Mouse (Mus musculus): ENCODE data around the gene Aqp1.

Gene Aqp1

DNA sequence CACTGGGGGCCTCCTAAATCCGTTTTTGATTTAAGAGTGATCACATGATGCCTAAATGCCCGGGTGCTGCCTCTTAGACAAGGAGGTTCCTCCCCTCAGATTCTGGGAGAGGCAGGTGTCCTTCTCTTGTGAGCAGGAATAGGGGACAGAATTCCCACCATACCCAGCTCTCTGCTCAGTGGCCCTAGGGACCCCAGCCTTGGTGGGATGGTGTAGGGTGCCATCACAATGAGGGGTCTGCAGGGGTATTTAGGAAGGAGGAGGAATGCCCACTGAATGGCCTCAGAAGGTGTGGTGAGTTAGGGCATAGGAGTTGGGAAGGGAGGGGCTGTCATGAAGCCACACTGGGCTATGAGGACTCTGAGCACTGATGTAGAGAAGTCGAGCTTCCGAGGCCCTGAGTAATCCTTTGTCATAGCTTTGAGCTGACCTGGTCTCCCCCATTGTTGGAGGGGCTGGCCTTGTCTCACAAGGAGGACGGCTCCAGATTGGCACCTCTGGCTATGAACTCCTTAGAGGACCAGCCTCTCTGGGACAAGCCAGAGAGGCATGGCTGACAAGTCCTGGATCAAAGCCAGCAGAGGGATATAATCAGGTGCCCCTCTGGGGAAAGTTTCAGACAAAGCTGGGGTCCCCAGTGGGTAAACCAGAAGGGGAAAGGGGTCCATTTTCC is 4.0 kb upstream of the Aqp1 start:
- no peak for DNase-seq (ENCODE audit: low read depth)

DNA sequence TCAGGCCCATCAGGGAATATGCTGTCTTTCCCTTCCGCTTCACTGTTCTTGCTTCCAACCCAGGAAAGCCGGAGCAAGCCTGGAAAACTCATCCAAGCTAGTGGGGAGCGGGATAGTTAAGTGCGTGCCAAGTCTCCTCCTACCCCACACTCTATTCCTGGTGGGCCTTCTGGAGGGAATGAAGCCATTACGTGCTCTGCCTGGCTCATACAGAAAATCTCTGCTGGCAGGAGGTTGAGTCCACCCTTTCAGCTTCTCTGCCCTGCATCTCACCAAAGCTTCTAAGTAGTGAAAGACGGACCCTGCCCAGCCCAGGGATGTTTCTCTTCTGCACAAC is 3.5 kb upstream of the Aqp1 start:
- no peak for DNase-seq (ENCODE audit: low read depth)

DNA sequence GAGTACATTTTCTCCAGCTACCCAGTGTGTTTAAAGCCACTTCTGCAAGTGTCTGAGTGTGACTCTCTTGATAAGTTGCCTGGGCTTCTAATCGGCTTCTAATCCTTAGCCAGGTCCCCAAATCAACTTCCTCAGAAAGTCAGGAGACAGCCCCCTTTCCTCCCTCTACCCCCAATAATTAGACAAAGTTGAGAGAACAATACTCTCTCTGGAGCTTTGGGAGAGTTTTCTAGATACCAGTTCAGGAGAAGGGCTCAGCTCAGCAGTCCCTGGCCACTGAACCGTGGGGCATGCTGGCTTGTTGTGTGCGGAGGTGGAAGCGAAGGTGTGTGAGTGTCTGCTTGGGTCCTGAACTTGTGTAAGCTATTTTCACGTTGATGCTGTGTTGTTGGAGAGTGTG is 1.0 kb downstream of the Aqp1 start:
- DNase-seq (ENCODE audit: low read depth) = no peak

DNA sequence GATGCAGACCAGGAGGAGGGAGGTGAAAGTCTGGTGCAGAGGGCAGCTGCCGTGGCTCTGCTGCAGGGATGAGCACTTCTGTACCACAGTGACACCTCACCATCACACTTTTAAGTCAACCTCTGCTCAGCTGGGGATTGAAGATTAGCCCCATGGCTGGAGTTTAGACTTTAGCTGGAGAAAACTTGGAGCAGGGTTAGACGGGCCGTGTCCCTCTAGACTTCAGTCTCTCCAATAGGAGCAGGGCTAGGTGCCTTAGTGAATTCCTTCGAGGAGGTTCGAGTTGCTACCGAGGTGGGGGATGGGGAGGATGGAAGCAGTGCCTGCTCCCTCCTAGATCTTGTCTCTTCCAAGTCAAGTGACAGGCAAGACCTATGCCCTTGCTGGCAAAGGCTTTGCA is 1.8 kb downstream of the Aqp1 start:
- no peak for DNase-seq (ENCODE audit: low read depth)

DNA sequence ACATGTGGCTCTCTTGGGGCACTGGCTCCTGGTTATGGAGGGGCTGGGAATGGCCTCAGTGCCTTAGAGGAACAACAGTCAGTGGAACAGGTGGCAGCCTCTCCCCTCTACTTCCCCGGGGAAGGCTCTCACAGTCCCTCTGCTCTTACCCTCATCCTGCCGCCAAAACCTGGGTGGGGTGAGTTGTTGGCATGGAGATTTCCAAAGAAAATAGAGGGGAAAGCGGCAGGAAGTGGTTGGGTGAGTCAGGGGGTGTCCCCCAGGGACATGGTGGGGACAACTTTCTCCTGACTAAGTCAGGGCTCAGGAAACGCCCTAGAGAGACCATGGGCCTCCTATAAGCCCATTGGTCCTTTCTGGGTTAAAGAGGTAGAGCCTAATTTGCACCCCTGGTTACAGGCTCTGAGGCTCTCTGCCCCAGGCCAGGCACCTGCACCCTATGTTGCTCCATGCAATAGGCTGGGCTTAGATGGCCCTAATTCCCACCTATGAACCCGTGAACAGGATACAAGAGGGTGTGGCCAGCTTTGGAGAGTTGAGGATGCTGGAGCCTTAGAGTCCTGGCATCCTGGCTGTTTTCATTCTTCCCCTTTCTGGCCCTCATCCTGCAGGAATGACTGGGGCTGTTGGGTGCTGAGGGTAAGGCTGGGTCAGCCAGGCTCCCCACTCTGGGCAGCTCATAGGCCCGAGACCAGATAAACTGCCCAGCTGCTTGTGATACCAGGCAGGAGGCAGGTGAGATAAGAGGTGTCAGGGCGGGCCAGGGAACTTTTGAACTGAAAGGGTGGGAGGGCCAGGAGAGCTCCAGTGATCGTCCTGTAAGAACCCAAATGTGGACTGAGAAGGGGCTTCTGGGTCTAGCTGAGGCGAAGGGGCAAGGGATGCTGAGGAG is 2.9 kb downstream of the Aqp1 start:
- peak; percentile 14 for DNase-seq (ENCODE audit: low read depth)

DNA sequence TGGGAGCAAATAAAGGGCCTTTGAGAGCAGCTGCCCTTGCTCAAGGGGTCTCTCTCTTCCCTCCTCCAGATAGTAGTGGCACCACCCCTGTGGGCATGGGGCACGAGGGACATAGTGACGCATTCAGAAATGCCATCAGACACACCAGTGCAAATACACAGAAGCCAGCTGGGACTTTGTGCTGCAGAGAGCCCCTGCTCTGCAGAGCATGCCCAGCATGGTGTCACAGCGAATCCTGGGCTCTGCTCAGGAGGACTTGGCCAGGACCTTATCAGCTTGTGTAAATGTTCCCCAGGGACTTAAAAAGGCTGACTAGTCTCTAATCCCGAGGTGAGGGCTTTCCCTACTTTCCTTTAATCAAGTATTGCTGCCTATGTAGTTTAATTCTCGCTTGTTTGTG is 5.5 kb downstream of the Aqp1 start:
- no peak for DNase-seq (ENCODE audit: low read depth)

DNA sequence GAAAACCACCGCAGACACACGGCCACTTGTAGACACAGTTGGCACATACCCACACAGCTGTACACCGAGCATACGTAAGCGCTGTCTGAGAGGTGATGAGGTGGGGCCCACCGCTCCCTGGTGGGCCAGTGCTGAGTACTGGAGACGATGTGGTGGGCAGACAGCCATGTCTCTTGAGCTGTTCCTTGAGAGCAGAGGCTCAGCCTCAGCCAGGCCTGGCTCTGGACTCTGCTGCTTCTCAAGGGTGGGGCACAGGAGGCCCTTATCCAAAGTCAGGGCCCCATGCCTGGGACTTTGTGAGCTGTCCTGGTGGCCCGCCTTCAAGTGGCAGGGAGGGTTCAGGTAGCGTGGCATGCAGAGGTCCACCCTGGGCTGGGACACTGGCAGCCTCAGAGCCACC is 6.1 kb downstream of the Aqp1 start:
- no peak for DNase-seq (ENCODE audit: low read depth)

DNA sequence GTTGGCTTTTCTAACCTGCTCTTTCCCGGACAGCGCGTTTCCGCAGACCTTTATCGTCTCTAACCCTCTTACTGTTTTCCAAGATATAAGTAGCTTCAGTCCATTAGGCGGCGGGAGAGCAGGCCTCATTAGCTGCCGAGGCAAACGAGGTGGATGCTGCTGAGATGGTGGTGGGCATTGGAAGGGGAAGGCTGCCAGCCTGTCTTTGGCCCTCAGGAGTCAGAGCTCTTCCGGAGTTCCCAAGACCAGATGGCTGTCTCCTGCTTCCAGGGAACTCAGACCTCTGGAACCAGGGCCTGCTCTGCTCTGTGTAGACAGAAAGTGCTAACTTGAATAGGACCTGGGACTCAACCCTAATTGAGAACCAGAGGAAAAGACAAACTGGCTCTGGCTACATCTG is 7.2 kb downstream of the Aqp1 start:
- DNase-seq (ENCODE audit: low read depth) = no peak

DNA sequence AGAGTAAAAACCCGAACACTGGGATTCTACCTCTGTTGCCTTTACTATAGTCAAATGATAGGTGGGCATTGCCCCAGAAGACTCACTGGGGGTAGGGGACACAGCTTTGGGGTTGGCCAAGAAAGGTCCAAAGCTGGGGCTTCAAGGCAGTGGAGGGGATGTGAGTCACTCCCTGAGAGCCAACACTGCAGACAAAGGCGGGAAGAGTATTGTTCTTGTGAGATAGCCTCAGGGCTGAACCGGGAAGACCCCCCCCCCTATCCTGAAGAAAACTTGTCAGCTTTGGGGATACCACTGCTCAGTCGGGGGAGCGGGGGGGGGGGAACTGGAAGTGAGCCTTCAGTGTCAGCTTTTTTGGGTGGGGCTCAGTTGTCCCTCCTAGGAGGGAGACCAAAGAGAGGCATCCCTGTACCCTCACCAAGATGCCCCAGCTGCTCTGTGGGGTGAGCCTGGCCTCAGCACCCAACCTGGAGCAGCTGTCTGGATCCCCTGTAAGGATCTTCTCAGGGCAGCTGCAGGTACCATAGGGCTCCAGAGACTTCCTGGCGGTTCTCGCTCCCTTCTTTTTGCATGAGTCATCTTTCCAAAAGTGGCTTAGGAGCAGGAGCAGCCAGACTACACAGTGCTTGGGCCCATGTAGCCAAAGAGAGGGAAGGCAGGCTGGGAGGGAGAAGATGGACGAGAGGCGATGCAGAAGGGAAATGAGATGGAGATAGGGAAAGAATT is 8.2 kb downstream of the Aqp1 start:
- no peak for DNase-seq (ENCODE audit: low read depth)

DNA sequence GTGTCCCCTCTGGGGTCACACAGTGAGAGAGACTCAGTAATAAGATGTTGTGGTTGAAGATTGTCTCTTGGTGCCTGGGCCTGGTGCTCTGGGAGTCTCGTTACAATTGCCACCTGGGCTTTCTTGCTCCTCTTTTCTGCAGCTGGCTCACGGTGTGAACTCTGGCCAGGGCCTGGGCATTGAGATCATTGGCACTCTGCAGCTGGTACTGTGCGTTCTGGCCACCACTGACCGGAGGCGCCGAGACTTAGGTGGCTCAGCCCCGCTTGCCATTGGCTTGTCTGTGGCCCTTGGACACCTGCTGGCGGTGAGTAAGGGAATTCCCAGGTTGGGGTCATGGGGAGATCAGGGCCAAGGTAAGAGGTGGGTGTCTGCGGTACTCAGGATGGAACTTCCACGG is 9.0 kb downstream of the Aqp1 start:
- DNase-seq (ENCODE audit: low read depth) = no peak

DNA sequence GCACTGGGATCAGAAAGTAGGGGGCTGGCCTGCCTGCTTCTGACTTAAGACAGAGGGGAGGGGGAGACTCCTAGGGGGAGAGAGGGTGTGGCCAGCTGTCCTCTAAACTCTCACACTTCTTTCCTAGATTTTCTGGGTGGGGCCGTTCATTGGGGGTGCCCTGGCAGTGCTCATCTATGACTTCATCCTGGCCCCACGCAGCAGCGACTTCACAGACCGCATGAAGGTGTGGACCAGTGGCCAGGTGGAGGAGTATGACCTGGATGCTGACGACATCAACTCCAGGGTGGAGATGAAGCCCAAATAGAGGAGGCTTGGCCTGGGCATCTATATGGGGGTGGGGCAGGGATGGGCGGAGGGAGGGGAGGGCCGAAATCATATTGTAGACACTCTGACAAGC is 10.3 kb downstream of the Aqp1 start:
- DNase-seq (ENCODE audit: low read depth) = no peak

DNA sequence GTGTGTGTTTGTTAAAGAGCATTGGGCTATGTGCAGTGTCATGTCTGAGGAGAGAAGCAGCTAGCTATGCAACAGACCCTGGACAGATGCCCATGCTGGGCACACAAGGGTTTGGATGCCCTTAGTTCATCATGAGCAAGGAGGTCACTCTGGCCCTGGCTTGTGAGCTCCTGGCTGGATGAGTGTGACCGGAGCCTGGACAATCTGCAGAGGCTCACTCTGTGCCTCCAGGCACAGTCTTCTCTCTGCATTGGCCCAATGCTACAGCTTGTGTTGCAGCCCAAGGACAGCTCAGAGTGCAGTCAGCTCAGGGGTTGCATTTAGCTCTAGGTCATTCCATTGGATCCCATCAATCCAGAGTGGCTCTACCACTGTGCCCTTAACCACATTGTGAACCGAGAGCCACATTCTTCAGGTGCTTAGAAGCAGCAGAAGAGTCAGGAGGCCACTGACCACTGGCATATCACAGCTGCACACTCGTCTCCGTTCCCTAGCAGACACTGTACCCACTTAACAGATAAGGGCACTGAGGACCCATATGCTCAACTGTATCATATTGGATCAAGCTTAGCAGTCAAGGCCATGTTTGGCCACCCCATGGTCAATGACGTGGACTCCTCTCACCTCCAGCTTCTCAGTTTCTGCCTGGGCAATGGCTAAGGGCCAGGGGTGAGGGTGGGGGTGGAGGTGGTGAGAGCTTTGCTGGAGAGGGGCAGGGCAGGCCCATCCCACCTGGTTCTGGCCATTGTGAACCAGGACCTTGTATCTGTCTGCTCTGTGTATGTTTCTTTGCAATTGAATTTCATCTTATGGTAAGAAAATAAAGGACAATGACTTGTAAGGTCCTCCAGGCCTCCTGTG is 11.7 kb downstream of the Aqp1 start:
- no peak for DNase-seq (ENCODE audit: low read depth)

DNA sequence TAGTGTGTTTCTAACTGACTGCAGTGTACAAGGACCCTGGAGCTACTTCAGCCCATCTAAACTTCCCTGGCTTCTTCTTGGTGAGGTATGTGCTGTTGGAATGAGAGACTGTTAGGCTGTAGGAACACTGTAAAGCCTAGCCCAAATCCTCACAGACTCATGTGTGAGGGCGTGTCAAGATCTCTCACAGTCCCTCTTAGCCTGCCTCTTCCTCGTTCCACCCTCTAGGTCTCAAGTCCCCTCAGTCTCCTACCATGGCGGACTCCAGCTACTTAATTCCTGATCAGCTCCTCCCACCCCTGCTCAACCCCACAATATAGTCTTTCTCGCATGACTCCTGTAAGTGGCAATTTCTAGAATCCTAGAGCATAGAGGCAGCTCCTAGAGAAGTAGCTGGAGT is 13.0 kb downstream of the Aqp1 start:
- no peak for DNase-seq (ENCODE audit: low read depth)

DNA sequence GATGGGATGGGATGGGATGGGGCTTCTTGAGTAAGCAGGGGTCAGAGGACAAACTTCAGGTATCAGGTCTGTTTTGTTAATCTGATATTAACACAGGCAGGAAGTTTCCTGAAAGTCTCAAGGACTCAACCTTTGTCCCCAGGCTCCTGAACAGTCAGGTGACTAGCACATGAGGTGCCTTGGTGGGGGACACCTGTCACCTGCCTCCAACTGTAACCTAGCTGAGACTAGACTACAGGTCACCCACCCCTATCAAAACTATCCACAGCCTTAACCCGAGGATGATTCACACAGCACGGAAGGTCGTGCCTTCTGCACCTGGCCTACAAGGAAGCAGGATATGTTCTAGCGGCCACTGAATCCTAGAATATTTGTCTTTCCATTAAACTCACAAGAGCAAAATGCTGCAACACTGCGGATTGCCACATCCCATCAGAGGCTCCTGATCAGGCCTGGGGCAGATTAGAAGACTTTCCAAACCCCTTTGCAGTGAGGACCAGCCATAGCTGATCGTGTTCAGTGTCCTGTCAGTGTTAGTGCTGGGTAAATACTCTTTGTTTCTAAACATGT is 14.2 kb downstream of the Aqp1 start:
- no peak for DNase-seq (ENCODE audit: low read depth)

DNA sequence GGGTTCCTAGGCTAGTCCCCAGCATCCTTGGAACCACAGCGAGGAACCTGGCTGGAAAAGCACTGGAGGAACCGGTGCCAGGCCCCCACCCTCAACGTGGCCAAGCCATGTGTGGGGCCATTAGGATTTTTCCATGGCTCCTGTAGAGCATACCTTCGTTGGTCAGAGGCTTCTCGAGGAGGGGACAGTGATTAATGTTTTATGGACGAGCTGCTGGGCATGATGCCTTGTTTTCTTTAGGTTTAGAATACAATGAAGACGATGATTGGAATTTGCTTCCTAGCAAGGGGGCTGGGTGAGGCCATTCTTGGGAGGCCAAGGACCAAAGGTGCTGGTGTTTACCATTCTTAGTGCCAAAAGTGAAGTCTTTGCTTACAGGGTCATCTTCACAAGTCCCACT is 15.5 kb downstream of the Aqp1 start:
- DNase-seq (ENCODE audit: low read depth) = no peak

DNA sequence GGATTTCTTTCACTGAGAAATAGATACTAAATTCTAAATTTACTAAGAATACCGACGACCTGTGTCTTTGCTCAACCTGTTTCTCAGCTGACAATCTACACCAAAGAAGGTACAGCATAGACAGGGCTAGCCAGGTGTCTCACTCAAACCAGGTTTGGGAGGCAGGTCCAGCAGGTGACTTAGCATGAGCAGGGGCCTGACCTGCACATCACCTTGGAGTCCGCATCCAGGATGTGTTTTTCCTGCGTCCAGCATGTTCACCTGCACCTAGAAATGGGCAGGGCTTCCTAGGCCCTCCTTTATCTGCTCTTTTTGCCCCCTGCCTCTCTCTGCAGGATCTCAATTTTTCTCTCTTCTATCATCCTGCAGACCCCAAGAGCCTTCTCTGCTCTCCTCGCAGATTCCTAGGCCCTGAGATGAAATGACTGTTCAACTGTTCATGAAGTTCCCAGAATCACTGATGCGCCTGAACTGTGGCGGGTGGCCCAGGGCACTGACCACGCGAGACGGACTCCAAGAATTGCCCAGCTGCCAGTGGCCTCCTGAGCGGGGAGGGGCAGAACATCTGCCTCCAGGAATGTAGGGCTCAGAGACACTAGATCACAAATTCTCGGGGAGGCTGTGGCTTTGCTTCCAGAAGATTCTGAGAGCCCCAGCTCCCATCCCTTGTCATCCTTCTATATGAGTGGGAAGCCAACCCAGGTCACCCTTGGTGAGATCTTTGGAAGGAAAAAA is 17.6 kb downstream of the Aqp1 start:
- no peak for DNase-seq (ENCODE audit: low read depth)

DNA sequence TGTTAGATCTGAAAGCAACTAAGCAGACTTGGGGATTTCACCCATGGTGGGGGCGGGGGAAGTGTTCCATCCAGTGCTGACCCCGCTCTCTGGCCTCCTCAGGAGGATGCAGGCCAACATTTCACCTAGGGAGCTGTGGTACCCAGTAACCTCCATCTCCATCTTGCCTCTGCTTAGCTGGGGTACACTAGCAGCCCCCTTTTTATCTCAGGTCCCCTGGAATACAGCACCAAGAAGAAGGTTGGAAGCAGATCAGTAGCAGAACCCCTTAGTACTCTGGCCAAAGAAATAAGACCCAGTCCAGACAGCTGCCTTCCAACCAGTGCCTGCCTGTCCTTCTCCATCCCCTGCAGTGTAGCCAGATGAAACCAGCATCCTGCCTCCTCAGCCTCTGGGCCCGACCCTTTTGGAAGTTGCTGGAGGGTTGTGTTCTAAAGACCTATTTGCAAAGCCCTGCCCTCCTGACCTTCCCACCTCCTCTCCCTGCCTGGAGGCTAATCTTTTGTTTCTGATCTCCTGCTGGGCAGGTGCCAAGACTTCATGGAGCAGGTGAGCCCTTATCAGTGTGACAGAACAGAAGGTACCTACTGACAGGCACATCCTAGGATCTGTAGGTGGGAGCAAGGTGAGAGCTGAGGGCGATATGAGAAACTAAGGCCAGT is 18.4 kb downstream of the Aqp1 start:
- DNase-seq (ENCODE audit: low read depth) = no peak

DNA sequence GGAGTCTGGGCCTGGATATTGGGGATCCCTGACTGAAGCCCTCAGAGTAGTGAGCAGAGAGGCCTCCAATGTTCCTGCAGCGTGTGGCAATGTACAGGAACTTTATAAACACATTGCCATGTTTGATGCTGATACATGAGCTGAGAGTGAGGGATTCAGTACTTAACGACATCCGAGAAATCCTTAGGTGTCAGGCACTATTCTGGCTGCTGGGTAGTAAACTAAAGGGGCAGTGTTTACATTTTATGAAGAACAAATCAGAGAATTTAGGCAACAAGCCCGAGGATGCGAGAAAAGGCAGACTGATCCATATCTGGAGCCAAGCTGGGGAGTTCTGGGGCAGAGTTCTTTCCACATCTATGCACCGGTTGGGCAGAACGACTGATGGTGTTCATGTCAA is 19.3 kb downstream of the Aqp1 start:
- no peak for DNase-seq (ENCODE audit: low read depth)

DNA sequence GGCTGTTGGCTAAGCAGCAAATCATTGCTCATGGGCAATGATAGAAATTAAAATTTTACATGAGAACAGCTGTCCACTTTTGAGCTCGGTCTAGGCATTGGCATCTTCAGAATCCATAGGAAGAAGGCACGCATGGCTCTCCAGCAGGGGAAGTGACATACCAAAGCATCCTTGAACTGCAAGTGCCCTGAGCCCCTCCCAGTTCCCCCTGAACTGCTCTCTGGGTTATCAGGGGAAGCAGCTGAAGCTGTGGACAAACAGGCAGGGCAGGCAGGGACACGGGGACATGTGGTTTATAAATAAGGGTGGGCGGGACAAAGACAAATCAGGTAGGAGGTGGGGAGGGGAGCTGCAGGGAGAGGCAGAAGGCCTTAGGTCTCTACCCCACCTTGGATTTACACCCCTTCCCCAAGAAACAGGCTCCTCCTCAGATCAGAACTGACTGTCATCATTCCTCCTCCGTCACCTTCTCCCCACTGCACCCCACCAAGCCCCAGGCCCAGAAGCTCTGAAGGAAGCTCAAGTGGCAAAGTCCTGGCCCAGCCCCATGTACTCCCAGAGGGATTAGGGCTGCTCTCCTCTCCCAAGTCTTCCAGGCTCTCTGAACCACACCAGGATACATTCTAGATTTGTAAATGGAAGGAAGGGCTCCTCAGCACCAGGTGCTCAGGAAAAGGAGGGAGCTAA is 19.9 kb downstream of the Aqp1 start:
- DNase-seq (ENCODE audit: low read depth) = no peak

Data from fibroblast of lung, adult 2 months (primary cell).